21 mouse cellular contexts compared by ENCODE assay signal in genomic region chr8:31422241-31422640, GRCm38 (mm10).
A peak's percentile ranks its signal among the peaks of the same experiment; 100 is the strongest.
DNase-seq lines count a peak whose midpoint lies in the region.
"Had no signal": no experiment of that assay in that cellular context is flagged by ENCODE, and none has a peak within 500 bp of the region (broad histone marks: within the 10 kb centered on the region; RNA-seq: fewer than 3 reads in every experiment).

No protein-coding gene starts in this region.

- no peaks in the 10 kb centered on the region for H3K27me3 ChIP-seq in midbrain, embryonic 10.5 days (ENCODE audit: low read depth, poor library complexity, severe bottlenecking)
- H3K27me3 ChIP-seq: embryonic facial prominence, embryonic 12.5 days; forebrain, embryonic 13.5 days; forebrain, embryonic 15.5 days; Patski had no signal

- peak; percentile 8 to 65 for DNase-seq in adrenal gland, adult (ENCODE audit: inconsistent age in 2 of 2, low spot score in 1 of 2)
- DNase-seq in adrenal gland, postnatal 4 days (ENCODE audit: low spot score in 2 of 2) = no peak
- peak; percentile 17 for DNase-seq in adrenal gland, adult 8-10 months
- peak; percentile 46 for DNase-seq in adrenal gland, postnatal 14 days
- peak; percentile 29 to 48 for DNase-seq in adrenal gland, postnatal 36 days
- DNase-seq in midbrain, embryonic 10.5 days (ENCODE audit: low spot score) = no peak
- DNase-seq in kidney, adult 18-20 months = no peak
- DNase-seq: B cell, adult 2 months; cerebellum, adult 11 months; cerebellum, adult 18-20 months; cerebellum, adult 8-10 months; cerebellum, adult 9-11 months; cerebellum, postnatal 14 days; cerebellum, postnatal 36 days; forebrain, postnatal 0 days had no signal

- no peak overlapping the region for H3K27ac ChIP-seq in midbrain, embryonic 10.5 days (replicated peaks)
- H3K27ac ChIP-seq: embryonic facial prominence, embryonic 10.5 days; embryonic facial prominence, embryonic 12.5 days; forebrain, embryonic 13.5 days; forebrain, embryonic 15.5 days had no signal

- no peaks in the 10 kb centered on the region for H3K4me1 ChIP-seq in midbrain, embryonic 10.5 days
- H3K4me1 ChIP-seq: embryonic facial prominence, embryonic 10.5 days; embryonic facial prominence, embryonic 12.5 days; forebrain, embryonic 13.5 days; forebrain, embryonic 15.5 days had no signal

- no peaks in the 10 kb centered on the region for H3K9me3 ChIP-seq in midbrain, embryonic 10.5 days (replicated peaks)
- H3K9me3 ChIP-seq: embryonic facial prominence, embryonic 10.5 days; embryonic facial prominence, embryonic 12.5 days; forebrain, embryonic 13.5 days; forebrain, embryonic 15.5 days; G1E had no signal

- WGBS in midbrain, embryonic 10.5 days = 73% methylated on average over 3 of the region's 3 CpGs

- no peak overlapping the region for H3K4me3 ChIP-seq in midbrain, embryonic 10.5 days
- H3K4me3 ChIP-seq: embryonic facial prominence, embryonic 10.5 days; embryonic facial prominence, embryonic 12.5 days; forebrain, embryonic 13.5 days; forebrain, embryonic 15.5 days had no signal

- H3K36me3 ChIP-seq in midbrain, embryonic 10.5 days = no peaks in the 10 kb centered on the region
- H3K36me3 ChIP-seq: embryonic facial prominence, embryonic 10.5 days; embryonic facial prominence, embryonic 12.5 days; forebrain, embryonic 15.5 days; G1E had no signal

Comparison
In these comparisons a context has a peak if more than half of its experiments do, and no peak if none do; other contexts are left out.
1. DNase-seq: peak in adrenal gland, adult (2 of 2), adrenal gland, adult 8-10 months (single experiment), adrenal gland, postnatal 14 days (single experiment) and adrenal gland, postnatal 36 days (2 of 2); none in adrenal gland, postnatal 4 days (0 of 2), midbrain, embryonic 10.5 days (single experiment) and kidney, adult 18-20 months (single experiment).